Mouse (Mus musculus) brown adipose tissue, adult 24 weeks (tissue): ENCODE measurements around the gene Gpc1. TPM values are rescaled to one million over a fixed set of nuclear protein-coding genes. Genes with fewer than 3 reads are reported as not detected.

ENCODE experiments used
- H3K27ac ChIP-seq: fragments of 200-500 bp; replicated peaks from 2 replicates; pipeline ENCODE4 v1.5.1; 2012; ENCODE audit warnings: low read depth, mild to moderate bottlenecking, low read length
- H3K4me1 ChIP-seq: fragments of 200-500 bp; 2 replicates; pipeline ENCODE4 v1.6.1; 2012; ENCODE audit warnings: low read length, mixed read lengths; ENCODE audit not compliant: control insufficient read depth, insufficient read depth, insufficient read length
- H3K4me3 ChIP-seq: fragments of 200-500 bp; 2 replicates; pipeline ENCODE4 v1.5.1; 2012; ENCODE audit warnings: low read depth, mild to moderate bottlenecking, low read length, moderate library complexity; ENCODE audit not compliant: insufficient read depth
- polyA plus RNA-seq: library from polyadenylated mRNA; stranded (reverse); fragments of >200 nt; gene quantifications from 2 replicates; pipeline ENCODE4 v1.2.4, GENCODE M21; 2012; ENCODE audit not compliant: missing spikeins, insufficient read depth, insufficient read length

The Gpc1 gene
- polyA plus RNA-seq, 1 experiment = 5.5 TPM

- peaks cover 2% of the 10 kb centered on the region; the same call in 1 of the 2 replicates for H3K4me1 ChIP-seq
- H3K4me3 ChIP-seq = no peak overlapping the region
- H3K27ac ChIP-seq = no peak overlapping the region
Measured at GRCm38 (mm10) chr1:92847873-92848839, 16.7 kb downstream of the Gpc1 start.

GRCm38 (mm10) chr1:92849491-92849890 lies 18.0 kb downstream of the Gpc1 start:
- Histone ChIP-seq H3K27ac (no peak overlapping the region), H3K4me1 (peaks cover 2% of the 10 kb centered on the region; the same call in 1 of the 2 replicates), H3K4me3 (no peak overlapping the region)

DNA sequence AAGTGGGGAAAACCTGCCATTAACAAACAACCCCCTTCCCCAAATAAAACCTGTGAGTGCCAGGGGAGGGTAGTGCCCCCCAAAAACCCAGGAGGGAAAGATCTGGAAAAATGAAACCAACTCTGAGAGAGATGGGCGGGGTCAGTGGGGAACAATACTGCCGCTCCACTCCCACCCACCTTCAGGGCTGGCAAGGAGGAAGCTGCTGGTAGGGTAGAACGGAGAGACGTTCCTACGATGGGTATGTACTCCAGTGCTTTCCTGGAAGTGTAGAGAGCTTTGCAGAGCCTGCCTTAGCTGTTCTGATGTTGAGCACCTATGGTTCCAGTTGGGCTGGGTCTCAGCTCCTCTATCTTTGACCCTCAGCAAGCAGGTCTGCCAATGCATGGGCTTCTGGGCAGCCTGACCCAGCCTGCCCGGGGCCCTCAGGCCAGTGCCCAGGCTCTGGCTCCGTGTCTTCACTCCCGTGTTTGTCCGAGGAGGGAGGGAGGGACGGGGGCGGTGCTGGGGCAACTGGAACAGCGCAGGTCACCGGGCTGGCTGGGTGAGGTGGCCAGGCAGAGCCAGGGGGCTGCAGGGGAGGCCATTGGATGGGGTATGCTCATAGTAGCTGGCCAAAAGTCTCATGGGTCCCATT lies 18.6 kb downstream of the Gpc1 start:
- Histone ChIP-seq H3K4me3 (peak overlapping the region; percentile 27; the same call in 1 of the 2 replicates), H3K27ac (no peak overlapping the region), H3K4me1 (peaks cover 2% of the 10 kb centered on the region; the same call in 1 of the 2 replicates)

DNA sequence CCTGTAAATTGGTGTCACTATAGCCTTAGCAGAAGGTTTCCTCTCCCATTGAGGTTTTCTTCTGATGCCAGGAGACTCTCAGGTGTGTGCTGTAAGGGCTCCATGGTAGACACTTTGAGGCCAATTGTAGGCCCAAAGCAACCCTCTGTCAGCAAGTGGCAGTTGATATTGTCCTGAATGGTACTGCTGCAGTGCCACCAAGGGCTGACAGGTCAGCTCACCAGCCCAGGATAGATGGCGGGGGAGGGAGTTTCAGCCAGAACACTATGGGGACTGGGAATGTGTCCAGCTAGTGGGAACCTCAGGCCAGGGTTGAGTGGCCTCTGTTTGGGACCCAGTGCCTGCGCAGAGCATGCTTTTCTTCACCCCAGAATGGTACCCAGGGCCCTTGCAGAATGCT lies 21.0 kb downstream of the Gpc1 start:
- Histone ChIP-seq H3K4me3 (no peak overlapping the region), H3K4me1 (no peaks in the 10 kb centered on the region), H3K27ac (no peak overlapping the region)

GRCm38 (mm10) chr1:92861503-92861902 lies 30.1 kb downstream of the Gpc1 start:
- no peak overlapping the region for H3K27ac ChIP-seq
- no peaks in the 10 kb centered on the region for H3K4me1 ChIP-seq
- no peak overlapping the region for H3K4me3 ChIP-seq

DNA sequence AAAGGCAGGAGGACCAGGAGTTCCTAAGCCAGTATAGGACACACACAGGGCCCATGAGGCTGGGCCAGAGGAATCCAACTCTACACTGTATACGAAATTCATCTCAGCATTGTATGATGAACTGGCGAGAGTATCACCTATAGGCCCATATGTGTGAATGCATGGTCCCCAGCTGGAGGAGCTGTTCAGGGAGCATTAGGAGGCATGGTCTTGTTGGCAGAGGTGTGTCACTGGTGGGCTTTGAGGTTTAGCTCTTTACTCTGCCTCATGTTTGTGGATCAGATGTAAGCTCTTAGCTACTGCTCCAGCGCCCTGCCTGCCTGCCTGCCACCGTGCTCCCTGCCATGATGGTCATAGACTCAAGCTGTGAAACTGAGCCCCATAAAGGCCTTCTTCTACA lies 31.8 kb downstream of the Gpc1 start:
- Histone ChIP-seq H3K4me3 (no peak overlapping the region), H3K27ac (no peak overlapping the region), H3K4me1 (no peaks in the 10 kb centered on the region)

DNA sequence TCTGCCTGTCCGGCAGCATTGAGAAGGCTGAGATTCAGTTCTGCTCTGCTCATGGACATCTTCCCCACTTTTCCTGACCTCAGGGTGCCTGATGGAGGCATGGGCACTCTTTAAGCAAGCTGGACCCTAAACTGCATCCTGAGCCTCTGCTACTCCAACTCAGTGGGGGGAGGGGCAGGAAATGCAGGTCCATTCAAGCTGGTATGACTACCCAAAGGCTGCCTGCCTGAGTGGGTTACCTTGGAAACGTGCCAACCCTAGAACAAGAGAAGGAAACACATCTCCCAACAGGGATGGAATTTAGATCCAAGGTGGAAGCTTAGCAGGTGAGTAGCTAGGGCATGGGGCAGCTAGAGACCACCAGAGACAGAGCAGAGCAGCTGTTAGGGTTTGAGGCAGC lies 34.7 kb downstream of the Gpc1 start:
- Histone ChIP-seq H3K4me3 (no peak overlapping the region), H3K4me1 (no peaks in the 10 kb centered on the region), H3K27ac (no peak overlapping the region)

DNA sequence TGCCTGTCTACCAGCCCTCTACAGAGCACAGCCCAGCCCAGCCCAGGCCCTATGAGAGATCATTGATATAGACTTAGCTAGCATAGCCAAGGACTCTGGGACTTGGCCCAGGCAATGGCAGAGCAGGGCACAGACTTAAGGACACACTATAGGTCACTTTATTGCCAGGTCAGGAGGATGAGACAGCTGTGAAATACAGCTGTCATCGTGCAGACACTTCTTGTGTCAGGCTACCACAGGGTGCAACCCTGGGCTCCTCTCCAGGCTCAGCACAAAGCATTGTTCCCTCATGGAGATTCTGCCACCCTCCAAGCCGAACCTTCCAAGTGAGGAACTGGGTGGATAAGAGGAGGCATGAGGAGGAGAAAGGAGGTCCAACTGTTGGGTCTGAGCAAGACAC lies 38.5 kb downstream of the Gpc1 start:
- no peak overlapping the region for H3K27ac ChIP-seq
- no peaks in the 10 kb centered on the region for H3K4me1 ChIP-seq
- H3K4me3 ChIP-seq = no peak overlapping the region

DNA sequence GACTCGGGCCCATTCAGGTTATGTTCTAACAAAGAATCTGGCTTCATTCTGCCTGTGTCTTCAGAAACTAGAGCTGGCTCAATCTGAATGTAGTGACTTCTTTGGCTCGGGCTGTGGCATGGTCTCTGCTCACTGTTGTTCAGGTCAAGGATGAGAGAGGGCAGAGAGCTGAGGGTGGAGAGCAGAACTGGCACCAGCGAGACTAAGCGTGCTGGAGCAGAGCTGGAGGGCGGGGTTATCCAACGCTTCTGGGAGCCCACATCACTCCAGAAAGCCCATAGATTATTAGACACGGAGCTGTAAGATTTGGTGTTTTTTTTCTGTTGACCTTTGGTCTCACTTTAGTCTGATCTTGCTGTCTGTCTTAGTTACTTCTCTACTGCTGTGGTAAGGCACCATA lies 41.2 kb downstream of the Gpc1 start:
- H3K4me1 ChIP-seq = no peaks in the 10 kb centered on the region
- no peak overlapping the region for H3K4me3 ChIP-seq
- no peak overlapping the region for H3K27ac ChIP-seq

- H3K4me1 ChIP-seq = no peaks in the 10 kb centered on the region
- no peak overlapping the region for H3K27ac ChIP-seq
- no peak overlapping the region for H3K4me3 ChIP-seq
Measured at GRCm38 (mm10) chr1:92874011-92874410, 42.6 kb downstream of the Gpc1 start.

- Histone ChIP-seq H3K4me3 (no peak overlapping the region), H3K27ac (no peak overlapping the region), H3K4me1 (no peaks in the 10 kb centered on the region)
Measured at GRCm38 (mm10) chr1:92875360-92876111, 44.1 kb downstream of the Gpc1 start.

- H3K4me1 ChIP-seq = no peaks in the 10 kb centered on the region
Measured at GRCm38 (mm10) chr1:92877431-92877978, 46.1 kb downstream of the Gpc1 start.

DNA sequence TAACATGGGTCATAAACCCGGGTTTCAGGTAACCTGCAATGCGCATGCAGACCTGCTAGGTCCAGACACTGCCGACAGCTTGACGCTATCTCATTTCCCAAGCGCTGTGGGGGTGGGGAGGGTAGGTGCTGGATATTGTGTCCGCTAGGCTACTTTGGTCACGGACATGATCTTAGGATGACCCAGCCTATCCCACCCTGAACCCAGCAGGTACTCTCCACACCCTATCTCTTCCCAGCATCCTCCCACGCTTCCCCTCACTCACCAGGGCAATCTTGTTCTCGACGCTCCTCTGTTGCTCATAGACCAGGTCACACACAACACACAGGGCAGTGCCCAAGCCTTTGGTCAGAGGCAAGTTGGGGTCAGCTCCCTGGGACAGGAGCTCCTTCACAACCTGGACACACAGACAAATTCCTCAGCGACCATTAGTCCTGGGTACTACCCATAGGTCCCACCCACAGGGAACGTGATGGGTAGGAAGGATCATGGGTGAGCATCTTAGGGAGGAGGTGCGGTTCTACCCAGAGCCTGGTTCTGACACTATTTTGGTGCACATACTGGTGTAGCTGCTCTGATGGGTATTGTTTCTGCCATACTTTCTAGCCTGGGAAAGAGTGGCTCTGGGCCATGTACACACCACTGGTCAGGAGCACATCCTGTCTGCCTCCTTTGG lies 46.8 kb downstream of the Gpc1 start:
- Histone ChIP-seq H3K4me3 (no peak overlapping the region), H3K4me1 (no peaks in the 10 kb centered on the region), H3K27ac (no peak overlapping the region)

More at GRCm38 (mm10) chr1:92877431-92877978, 46.1 kb downstream of the Gpc1 start:
- Histone ChIP-seq H3K4me3 (no peak overlapping the region), H3K27ac (no peak overlapping the region)

DNA sequence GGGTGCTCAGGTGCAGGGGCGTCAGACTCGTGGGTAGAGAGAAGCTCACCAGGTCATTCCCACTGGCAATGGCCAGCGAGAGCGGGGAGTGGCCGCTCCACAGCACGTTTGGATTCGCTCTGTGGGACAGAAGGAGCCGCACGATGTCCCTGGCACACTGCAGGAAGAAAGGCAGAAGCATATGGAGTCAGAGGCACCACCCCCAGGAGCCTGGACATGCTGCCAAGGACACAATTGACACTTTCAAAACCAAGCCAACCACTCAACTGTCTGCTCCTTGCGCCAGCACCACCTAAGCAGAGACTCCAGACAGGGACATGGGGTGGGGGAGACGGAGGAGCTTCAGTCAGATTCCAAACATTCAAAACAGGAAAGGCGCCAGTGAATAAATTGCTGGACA lies 47.8 kb downstream of the Gpc1 start:
- H3K4me3 ChIP-seq = no peak overlapping the region
- H3K27ac ChIP-seq = no peak overlapping the region
- no peaks in the 10 kb centered on the region for H3K4me1 ChIP-seq
